Mouse (Mus musculus) right cerebral cortex, adult 18-20 months (tissue): ENCODE data around the gene Nxpe3.
A peak's percentile ranks its signal among the peaks of the same experiment; 100 is the strongest.

Source experiments
- DNase-seq: peaks from one replicate; pipeline ENCODE4 v3.0.0; 2022; ENCODE audit warnings: mixed read lengths

Gene Nxpe3

GRCm38 (mm10) chr16:55832617-55833016 is 62.5 kb downstream of the Nxpe3 start:
- no peak for DNase-seq

GRCm38 (mm10) chr16:55832040-55832439 is 63.0 kb downstream of the Nxpe3 start:
- no peak for DNase-seq

GRCm38 (mm10) chr16:55831451-55831850 is 63.6 kb downstream of the Nxpe3 start:
- DNase-seq, result no peak

- no peak for DNase-seq
Observed at GRCm38 (mm10) chr16:55823398-55824155, 71.5 kb downstream of the Nxpe3 start.

GRCm38 (mm10) chr16:55822741-55823397 is 72.2 kb downstream of the Nxpe3 start:
- DNase-seq, result no peak

- peak; percentile 85 for DNase-seq
Observed at GRCm38 (mm10) chr16:55821997-55822740, 72.9 kb downstream of the Nxpe3 start.

- DNase-seq, result peak; percentile 20
Observed at GRCm38 (mm10) chr16:55821571-55821981, 73.5 kb downstream of the Nxpe3 start.

- DNase-seq, result no peak
Observed at GRCm38 (mm10) chr16:55820916-55821570, 74.0 kb downstream of the Nxpe3 start.

- DNase-seq, result no peak
Observed at GRCm38 (mm10) chr16:55820161-55820915, 74.7 kb downstream of the Nxpe3 start.

GRCm38 (mm10) chr16:55819186-55819861 is 75.8 kb downstream of the Nxpe3 start:
- no peak for DNase-seq

- DNase-seq, result no peak
Observed at GRCm38 (mm10) chr16:55817717-55818515, 77.2 kb downstream of the Nxpe3 start.

GRCm38 (mm10) chr16:55816202-55816941 is 78.7 kb downstream of the Nxpe3 start:
- no peak for DNase-seq

GRCm38 (mm10) chr16:55815466-55815865 is 79.6 kb downstream of the Nxpe3 start:
- no peak for DNase-seq

- no peak for DNase-seq
Observed at GRCm38 (mm10) chr16:55814686-55815085, 80.4 kb downstream of the Nxpe3 start.

GRCm38 (mm10) chr16:55813916-55814315 is 81.2 kb downstream of the Nxpe3 start:
- DNase-seq, result no peak

GRCm38 (mm10) chr16:55811792-55812191 is 83.3 kb downstream of the Nxpe3 start:
- DNase-seq, result no peak

GRCm38 (mm10) chr16:55809779-55810514 is 85.1 kb downstream of the Nxpe3 start:
- DNase-seq, result no peak

- DNase-seq, result no peak
Observed at GRCm38 (mm10) chr16:55809345-55809744, 85.7 kb downstream of the Nxpe3 start.

- no peak for DNase-seq
Observed at GRCm38 (mm10) chr16:55807505-55807932, 87.6 kb downstream of the Nxpe3 start.
